Mouse (Mus musculus): ENCODE measurements around the gene Gli2. TPM values are rescaled to one million over a fixed set of nuclear protein-coding genes. Genes with fewer than 3 reads are reported as not detected.

The Gli2 gene
- total RNA-seq, 1 experiment: 9.8 TPM

DNA sequence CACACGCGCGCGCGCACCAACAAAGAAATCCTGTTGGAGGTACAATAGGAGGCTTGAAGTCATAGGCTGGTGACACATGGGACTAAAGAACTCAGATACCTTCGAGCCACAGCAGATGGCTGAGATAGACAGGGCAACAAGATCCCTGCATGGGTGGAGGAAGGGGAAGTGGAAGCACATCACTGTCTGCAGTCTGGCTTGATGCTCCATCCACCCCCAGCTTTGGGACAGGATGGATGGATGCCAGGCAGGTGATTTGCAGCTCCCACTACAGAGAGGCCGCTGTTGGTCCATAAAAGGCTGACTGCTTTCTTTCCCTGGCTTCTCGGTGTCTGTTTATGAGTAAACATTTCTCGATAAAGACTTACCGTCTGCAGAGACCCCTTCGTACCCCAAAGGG lies 65.9 kb downstream of the Gli2 start:
- no peak overlapping the region for H3K4me3 ChIP-seq (ENCODE audit: insufficient read depth in 1 of 2, low read depth in 1 of 2, low read length in 2 of 2, poor library complexity in 1 of 2, severe bottlenecking in 1 of 2)
- in situ Hi-C loops (cut with MboI; ENCODE audit: low sequenced_read_pairs in 2 of 2, unreplicated experiment in 2 of 2): no loop called here
- no peak overlapping the region for H3K9ac ChIP-seq (ENCODE audit: insufficient read depth, low read depth, low read length, poor library complexity, severe bottlenecking)
- no peaks in the 10 kb centered on the region for H3K9me3 ChIP-seq (ENCODE audit: control insufficient read depth, insufficient read depth, low read depth, low read length)
- DNase-seq (ENCODE audit: low read depth, low spot score): no peak
- peaks cover 11% of the 10 kb centered on the region; the same call in 1 of the 2 replicates for H3K36me3 ChIP-seq (ENCODE audit: control insufficient read depth, insufficient read depth, low read length, poor library complexity, severe bottlenecking)
- no peak overlapping the region for H3K27ac ChIP-seq (ENCODE audit: insufficient read depth, low read depth, low read length, poor library complexity, severe bottlenecking)
- TF ChIP-seq MAFK (IDR thresholded peaks at IDR 0.05; ENCODE audit: insufficient read depth, low read depth, low read length): no peak
- no peak for TF ChIP-seq CHD2 (IDR thresholded peaks at IDR 0.05; ENCODE audit: low read depth, low read length)
- TF ChIP-seq HCFC1 (IDR thresholded peaks at IDR 0.05; ENCODE audit: borderline replicate concordance, insufficient read depth, low read length): no peak
- TF ChIP-seq ZNF384 (IDR thresholded peaks at IDR 0.05; ENCODE audit: low read depth, low read length): no peak
- TF ChIP-seq ZC3H11A (IDR thresholded peaks at IDR 0.05; ENCODE audit: borderline replicate concordance, low read depth, low read length): no peak
- H3K4me1 ChIP-seq (ENCODE audit: control insufficient read depth in 2 of 2, insufficient read depth in 2 of 2, low read length in 2 of 2, poor library complexity in 1 of 2): peaks cover 13% of the 10 kb centered on the region in 2 experiments

DNA sequence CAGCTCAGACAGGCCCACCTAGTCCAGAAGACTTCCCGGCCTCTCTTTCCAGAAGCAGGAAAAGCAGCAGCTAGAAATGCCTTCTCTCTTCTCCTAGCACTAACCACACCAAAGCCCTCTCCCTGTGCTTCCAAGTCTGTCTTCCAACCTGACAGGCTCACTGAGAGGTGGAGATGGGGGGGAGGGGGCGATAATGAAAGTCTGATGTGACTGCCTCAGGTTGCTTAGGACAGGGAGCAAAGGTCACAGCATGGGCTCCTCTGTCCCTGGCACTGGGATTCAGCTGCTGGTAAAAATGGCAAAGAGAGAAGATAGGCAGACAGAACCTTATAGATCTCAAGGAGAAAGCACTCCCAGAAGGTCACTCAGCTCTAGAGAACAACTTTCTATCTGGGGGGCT lies 70.0 kb downstream of the Gli2 start:
- peaks cover 16 to 24% of the 10 kb centered on the region in 2 experiments for H3K4me1 ChIP-seq (ENCODE audit: control insufficient read depth in 2 of 2, insufficient read depth in 2 of 2, low read length in 2 of 2, poor library complexity in 1 of 2)
- no peak overlapping the region for H3K4me3 ChIP-seq (ENCODE audit: insufficient read depth in 1 of 2, low read depth in 1 of 2, low read length in 2 of 2, poor library complexity in 1 of 2, severe bottlenecking in 1 of 2)
- no peak overlapping the region for H3K27ac ChIP-seq (ENCODE audit: insufficient read depth, low read depth, low read length, poor library complexity, severe bottlenecking)
- no peak for DNase-seq (ENCODE audit: low read depth, low spot score)
- in situ Hi-C loops (cut with MboI; ENCODE audit: low sequenced_read_pairs in 2 of 2, unreplicated experiment in 2 of 2): no loop called here
- peaks cover 15% of the 10 kb centered on the region; the same call in 1 of the 2 replicates for H3K36me3 ChIP-seq (ENCODE audit: control insufficient read depth, insufficient read depth, low read length, poor library complexity, severe bottlenecking)
- TF ChIP-seq CHD2 (IDR thresholded peaks at IDR 0.05; ENCODE audit: low read depth, low read length): no peak
- no peak for TF ChIP-seq ZC3H11A (IDR thresholded peaks at IDR 0.05; ENCODE audit: borderline replicate concordance, low read depth, low read length)
- no peak for TF ChIP-seq HCFC1 (IDR thresholded peaks at IDR 0.05; ENCODE audit: borderline replicate concordance, insufficient read depth, low read length)
- no peak for TF ChIP-seq MAFK (IDR thresholded peaks at IDR 0.05; ENCODE audit: insufficient read depth, low read depth, low read length)
- no peak for TF ChIP-seq ZNF384 (IDR thresholded peaks at IDR 0.05; ENCODE audit: low read depth, low read length)
- no peaks in the 10 kb centered on the region for H3K9me3 ChIP-seq (ENCODE audit: control insufficient read depth, insufficient read depth, low read depth, low read length)
- H3K9ac ChIP-seq (ENCODE audit: insufficient read depth, low read depth, low read length, poor library complexity, severe bottlenecking): no peak overlapping the region

DNA sequence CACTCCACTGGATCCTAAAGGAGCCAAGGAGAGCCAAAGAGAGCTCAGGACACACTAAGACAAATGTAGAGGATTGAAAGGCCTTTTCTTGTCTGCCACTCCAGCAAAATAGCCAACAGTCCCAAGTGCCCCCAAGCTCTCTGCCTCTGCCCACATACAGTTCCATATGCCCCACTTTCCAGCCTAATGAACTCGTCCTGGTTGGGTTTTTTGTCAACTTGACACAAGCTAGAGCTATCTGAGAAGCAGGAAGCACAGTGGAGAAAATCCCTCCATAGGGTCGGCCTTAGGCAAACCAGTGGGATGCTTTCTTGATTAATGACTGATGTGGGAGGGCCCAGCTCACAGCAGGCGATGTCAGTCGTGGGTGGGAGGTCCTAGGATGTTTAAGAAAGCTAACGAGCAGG lies 70.6 kb downstream of the Gli2 start:
- in situ Hi-C loops (cut with MboI; ENCODE audit: low sequenced_read_pairs in 2 of 2, unreplicated experiment in 2 of 2): no loop called here
- no peak overlapping the region for H3K9ac ChIP-seq (ENCODE audit: insufficient read depth, low read depth, low read length, poor library complexity, severe bottlenecking)
- no peak for TF ChIP-seq ZNF384 (IDR thresholded peaks at IDR 0.05; ENCODE audit: low read depth, low read length)

GRCm38 (mm10) chr1:118981943-118982804 lies 71.2 kb downstream of the Gli2 start:
- in situ Hi-C loops (cut with MboI; ENCODE audit: low sequenced_read_pairs in 2 of 2, unreplicated experiment in 2 of 2): no loop called here
- Histone ChIP-seq H3K27ac (ENCODE audit: insufficient read depth, low read depth, low read length, poor library complexity, severe bottlenecking) (no peak overlapping the region), H3K9ac (ENCODE audit: insufficient read depth, low read depth, low read length, poor library complexity, severe bottlenecking) (no peak overlapping the region), H3K4me1 (ENCODE audit: control insufficient read depth in 2 of 2, insufficient read depth in 2 of 2, low read length in 2 of 2, poor library complexity in 1 of 2) (peaks cover 16 to 24% of the 10 kb centered on the region in 2 experiments), H3K4me3 (ENCODE audit: insufficient read depth in 1 of 2, low read depth in 1 of 2, low read length in 2 of 2, poor library complexity in 1 of 2, severe bottlenecking in 1 of 2) (no peak overlapping the region), H3K9me3 (ENCODE audit: control insufficient read depth, insufficient read depth, low read depth, low read length) (no peaks in the 10 kb centered on the region), H3K36me3 (ENCODE audit: control insufficient read depth, insufficient read depth, low read length, poor library complexity, severe bottlenecking) (peaks cover 14% of the 10 kb centered on the region; the same call in 1 of the 2 replicates)
- no peak for DNase-seq (ENCODE audit: low read depth, low spot score)
- TF ChIP-seq MAFK (IDR thresholded peaks at IDR 0.05; ENCODE audit: insufficient read depth, low read depth, low read length) (no peak), CHD2 (IDR thresholded peaks at IDR 0.05; ENCODE audit: low read depth, low read length) (no peak), ZC3H11A (IDR thresholded peaks at IDR 0.05; ENCODE audit: borderline replicate concordance, low read depth, low read length) (no peak), ZNF384 (IDR thresholded peaks at IDR 0.05; ENCODE audit: low read depth, low read length) (no peak), HCFC1 (IDR thresholded peaks at IDR 0.05; ENCODE audit: borderline replicate concordance, insufficient read depth, low read length) (no peak)

More for the DNA sequence above, 70.6 kb downstream of the Gli2 start:
- Histone ChIP-seq H3K27ac (ENCODE audit: insufficient read depth, low read depth, low read length, poor library complexity, severe bottlenecking) (no peak overlapping the region), H3K4me1 (ENCODE audit: control insufficient read depth in 2 of 2, insufficient read depth in 2 of 2, low read length in 2 of 2, poor library complexity in 1 of 2) (peaks cover 16 to 24% of the 10 kb centered on the region in 2 experiments), H3K4me3 (ENCODE audit: insufficient read depth in 1 of 2, low read depth in 1 of 2, low read length in 2 of 2, poor library complexity in 1 of 2, severe bottlenecking in 1 of 2) (no peak overlapping the region), H3K9me3 (ENCODE audit: control insufficient read depth, insufficient read depth, low read depth, low read length) (no peaks in the 10 kb centered on the region), H3K36me3 (ENCODE audit: control insufficient read depth, insufficient read depth, low read length, poor library complexity, severe bottlenecking) (peaks cover 14% of the 10 kb centered on the region; the same call in 1 of the 2 replicates)
- DNase-seq (ENCODE audit: low read depth, low spot score): no peak

Measured in ES-E14 (cell line).